Mouse (Mus musculus): ENCODE measurements around the gene Cblc. TPM values are rescaled to one million over a fixed set of nuclear protein-coding genes. Genes with fewer than 3 reads are reported as not detected.
A peak's percentile ranks its signal among the peaks of the same experiment; 100 is the strongest.

The Cblc gene
- polyA plus RNA-seq, 1 experiment = not detected

GRCm38 (mm10) chr7:19784764-19785535 is 11.7 kb downstream of the Cblc start:
- Histone ChIP-seq H3K27ac (ENCODE audit: insufficient read depth, low read depth, low read length) (no peak overlapping the region), H3K4me3 (ENCODE audit: insufficient read depth, low read length) (no peak overlapping the region), H3K4me1 (ENCODE audit: control insufficient read depth, insufficient read depth, low read length) (no peaks in the 10 kb centered on the region; the same call in 1 of the 2 replicates)
- no peak for TF ChIP-seq POLR2A (IDR thresholded peaks at IDR 0.05; ENCODE audit: borderline replicate concordance, low read depth, low read length)
- peak; percentile 55 for TF ChIP-seq CTCF (IDR thresholded peaks at IDR 0.05; ENCODE audit: low read depth, low read length)

- H3K27ac ChIP-seq (ENCODE audit: insufficient read depth, low read depth, low read length) = no peak overlapping the region
- TF ChIP-seq CTCF (IDR thresholded peaks at IDR 0.05; ENCODE audit: low read depth, low read length) (no peak), POLR2A (IDR thresholded peaks at IDR 0.05; ENCODE audit: borderline replicate concordance, low read depth, low read length) (no peak)
- H3K4me3 ChIP-seq (ENCODE audit: insufficient read depth, low read length) = no peak overlapping the region
- H3K4me1 ChIP-seq (ENCODE audit: control insufficient read depth, insufficient read depth, low read length) = no peaks in the 10 kb centered on the region
These were observed 13.0 kb downstream of the Cblc start for GRCm38 (mm10) chr7:19783630-19784029.

GRCm38 (mm10) chr7:19782645-19783044 is 14.0 kb downstream of the Cblc start:
- Histone ChIP-seq H3K27ac (ENCODE audit: insufficient read depth, low read depth, low read length) (no peak overlapping the region), H3K4me3 (ENCODE audit: insufficient read depth, low read length) (no peak overlapping the region), H3K4me1 (ENCODE audit: control insufficient read depth, insufficient read depth, low read length) (no peaks in the 10 kb centered on the region)
- TF ChIP-seq POLR2A (IDR thresholded peaks at IDR 0.05; ENCODE audit: borderline replicate concordance, low read depth, low read length) = no peak
- 0 out of 2 replicates have a peak, but pooled peaks have one; percentile 33 for TF ChIP-seq CTCF (IDR thresholded peaks at IDR 0.05; ENCODE audit: low read depth, low read length)

GRCm38 (mm10) chr7:19781741-19782140 is 14.9 kb downstream of the Cblc start:
- no peaks in the 10 kb centered on the region for H3K4me1 ChIP-seq (ENCODE audit: control insufficient read depth, insufficient read depth, low read length)
- H3K4me3 ChIP-seq (ENCODE audit: insufficient read depth, low read length) = no peak overlapping the region
- H3K27ac ChIP-seq (ENCODE audit: insufficient read depth, low read depth, low read length) = no peak overlapping the region
- TF ChIP-seq POLR2A (IDR thresholded peaks at IDR 0.05; ENCODE audit: borderline replicate concordance, low read depth, low read length) (no peak), CTCF (IDR thresholded peaks at IDR 0.05; ENCODE audit: low read depth, low read length) (no peak)

- Histone ChIP-seq H3K27ac (ENCODE audit: insufficient read depth, low read depth, low read length) (no peak overlapping the region), H3K4me3 (ENCODE audit: insufficient read depth, low read length) (no peak overlapping the region), H3K4me1 (ENCODE audit: control insufficient read depth, insufficient read depth, low read length) (no peaks in the 10 kb centered on the region)
- no peak for TF ChIP-seq POLR2A (IDR thresholded peaks at IDR 0.05; ENCODE audit: borderline replicate concordance, low read depth, low read length)
- no peak for TF ChIP-seq CTCF (IDR thresholded peaks at IDR 0.05; ENCODE audit: low read depth, low read length)
These were observed 16.7 kb downstream of the Cblc start for GRCm38 (mm10) chr7:19779903-19780302.

GRCm38 (mm10) chr7:19778645-19779044 is 18.0 kb downstream of the Cblc start:
- no peak for TF ChIP-seq CTCF (IDR thresholded peaks at IDR 0.05; ENCODE audit: low read depth, low read length)
- TF ChIP-seq POLR2A (IDR thresholded peaks at IDR 0.05; ENCODE audit: borderline replicate concordance, low read depth, low read length) = no peak
- Histone ChIP-seq H3K27ac (ENCODE audit: insufficient read depth, low read depth, low read length) (no peak overlapping the region), H3K4me1 (ENCODE audit: control insufficient read depth, insufficient read depth, low read length) (no peaks in the 10 kb centered on the region)

GRCm38 (mm10) chr7:19777049-19777723 is 19.4 kb downstream of the Cblc start:
- TF ChIP-seq CTCF (IDR thresholded peaks at IDR 0.05; ENCODE audit: low read depth, low read length) = no peak
- TF ChIP-seq POLR2A (IDR thresholded peaks at IDR 0.05; ENCODE audit: borderline replicate concordance, low read depth, low read length) = no peak
- no peak overlapping the region for H3K27ac ChIP-seq (ENCODE audit: insufficient read depth, low read depth, low read length)
- no peaks in the 10 kb centered on the region for H3K4me1 ChIP-seq (ENCODE audit: control insufficient read depth, insufficient read depth, low read length)
- H3K4me3 ChIP-seq (ENCODE audit: insufficient read depth, low read length) = no peak overlapping the region

More at GRCm38 (mm10) chr7:19778645-19779044, 18.0 kb downstream of the Cblc start:
- H3K4me3 ChIP-seq (ENCODE audit: insufficient read depth, low read length) = no peak overlapping the region

- no peak for TF ChIP-seq CTCF (IDR thresholded peaks at IDR 0.05; ENCODE audit: low read depth, low read length)
- no peak for TF ChIP-seq POLR2A (IDR thresholded peaks at IDR 0.05; ENCODE audit: borderline replicate concordance, low read depth, low read length)
- peaks cover 4% of the 10 kb centered on the region; the same call in 1 of the 2 replicates for H3K4me1 ChIP-seq (ENCODE audit: control insufficient read depth, insufficient read depth, low read length)
- no peak overlapping the region for H3K27ac ChIP-seq (ENCODE audit: insufficient read depth, low read depth, low read length)
- no peak overlapping the region for H3K4me3 ChIP-seq (ENCODE audit: insufficient read depth, low read length)
These were observed 24.9 kb downstream of the Cblc start for GRCm38 (mm10) chr7:19771682-19772081.

- H3K27ac ChIP-seq (ENCODE audit: insufficient read depth, low read depth, low read length) = no peak within 1 kb of the TSS
- H3K4me3 ChIP-seq (ENCODE audit: insufficient read depth, low read length) = peak within 1 kb of the TSS; percentile 35
- TF ChIP-seq POLR2A (IDR thresholded peaks at IDR 0.05; ENCODE audit: borderline replicate concordance, low read depth, low read length) (no peak), CTCF (IDR thresholded peaks at IDR 0.05; ENCODE audit: low read depth, low read length) (no peak)
- peaks cover 4% of the 10 kb centered on the region; the same call in 1 of the 2 replicates for H3K4me1 ChIP-seq (ENCODE audit: control insufficient read depth, insufficient read depth, low read length)
These were observed 25.6 kb downstream of the Cblc start, which contains the start of gene Bcam for GRCm38 (mm10) chr7:19770984-19771391. TSS of gene Bcam (minus strand) at chr7:19771016.

GRCm38 (mm10) chr7:19770375-19770754 is 26.2 kb downstream of the Cblc start:
- H3K4me1 ChIP-seq (ENCODE audit: control insufficient read depth, insufficient read depth, low read length) = peaks cover 4% of the 10 kb centered on the region; the same call in 1 of the 2 replicates
- peak overlapping the region; percentile 35 for H3K4me3 ChIP-seq (ENCODE audit: insufficient read depth, low read length)
- TF ChIP-seq CTCF (IDR thresholded peaks at IDR 0.05; ENCODE audit: low read depth, low read length) = no peak
- no peak for TF ChIP-seq POLR2A (IDR thresholded peaks at IDR 0.05; ENCODE audit: borderline replicate concordance, low read depth, low read length)
- H3K27ac ChIP-seq (ENCODE audit: insufficient read depth, low read depth, low read length) = no peak overlapping the region

All from bone marrow macrophage, adult 2 months (primary cell).